Mouse (Mus musculus): ENCODE results near the gene P2ry1. TPM values are rescaled to one million over a fixed set of nuclear protein-coding genes. Genes with fewer than 3 reads are reported as not detected.

Gene P2ry1
- polyA plus RNA-seq, 1 experiment = 19.9 TPM

DNA sequence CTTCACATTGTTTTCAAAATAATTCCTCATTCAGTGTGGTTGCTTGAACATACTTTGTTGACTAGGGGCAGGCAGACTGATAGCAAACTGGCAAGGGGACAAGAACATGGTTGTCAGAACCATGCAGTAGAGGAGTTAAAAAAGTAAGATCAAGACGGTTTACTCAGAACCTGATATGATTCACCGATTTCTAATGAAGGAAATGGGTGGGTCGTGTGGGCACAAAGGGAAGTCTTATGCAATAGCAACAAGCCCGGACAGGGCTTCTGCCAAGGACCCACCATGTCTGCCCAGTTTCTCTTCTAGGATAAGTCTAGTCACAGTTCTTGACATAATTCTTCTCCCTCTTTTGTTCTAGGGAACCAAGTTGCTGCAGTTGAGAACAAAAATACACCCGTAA lies 33.0 kb downstream of the P2ry1 start:
- TF ChIP-seq GATA1 (IDR thresholded peaks at IDR 0.05; ENCODE audit: low read length) = no peak

DNA sequence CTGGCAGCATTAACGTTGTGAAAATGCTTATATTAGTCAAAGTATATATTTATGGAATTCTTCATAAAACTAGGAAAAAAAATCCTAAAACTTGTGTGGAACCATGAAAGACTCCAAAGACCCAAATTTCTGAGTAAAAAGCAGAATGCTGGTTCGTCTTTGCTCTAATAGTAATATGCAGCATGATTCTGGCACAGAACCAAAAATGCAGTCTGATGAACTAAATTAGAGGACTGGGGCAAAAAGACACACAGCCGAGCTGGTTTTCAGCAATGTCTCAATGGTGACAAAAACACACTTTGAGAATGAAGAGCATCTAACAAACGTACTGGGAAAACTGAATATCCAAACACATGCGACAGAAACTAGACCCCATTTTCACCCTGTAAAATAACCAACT lies 37.3 kb downstream of the P2ry1 start:
- TF ChIP-seq GATA1 (IDR thresholded peaks at IDR 0.05; ENCODE audit: low read length) = no peak

DNA sequence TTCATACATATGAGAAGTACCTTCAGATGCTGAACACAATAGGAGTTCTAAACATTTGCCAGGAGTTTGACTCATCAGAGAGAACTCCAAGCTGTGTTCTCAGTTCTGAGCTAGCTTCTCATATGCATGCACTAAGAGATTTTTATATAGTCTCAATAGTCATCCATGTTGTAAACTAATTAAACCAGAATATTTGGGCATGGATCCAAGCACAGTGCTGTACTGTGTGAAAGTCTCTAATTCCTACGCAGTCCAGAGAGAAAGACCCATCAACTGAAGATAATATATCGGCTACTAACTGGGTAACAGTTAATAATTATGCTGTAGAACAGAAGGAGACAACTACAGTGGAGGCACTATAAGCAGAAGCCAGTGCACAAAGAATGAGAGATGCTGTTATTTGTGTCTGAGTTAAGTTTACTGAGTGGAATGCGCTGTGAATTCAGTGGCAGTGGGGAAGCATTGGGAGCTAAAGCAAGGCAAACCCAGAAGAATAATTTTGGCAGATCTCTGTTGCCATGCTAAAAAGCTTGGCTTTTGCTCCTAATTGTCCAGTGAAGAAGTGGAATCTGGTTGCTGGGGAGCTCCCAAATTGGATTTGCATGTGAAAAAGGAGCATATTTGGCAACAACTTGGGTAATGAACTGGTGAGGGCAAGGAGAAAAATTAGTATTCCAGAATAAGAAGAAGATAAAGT lies 47.5 kb downstream of the P2ry1 start:
- no peak for TF ChIP-seq GATA1 (IDR thresholded peaks at IDR 0.05; ENCODE audit: low read length)

Measured in G1E-ER4 (cell line).